Mouse (Mus musculus): Measurements from ENCODE around the gene Xrcc6. TPM values are rescaled to one million over a fixed set of nuclear protein-coding genes. Genes with fewer than 3 reads are reported as not detected.
"Not testable (repeated sequence)": the region's sequence is repeated elsewhere in the genome, so short reads cannot be mapped to it uniquely, and the experiment has no call there.

Gene Xrcc6
- polyA plus RNA-seq, 1 experiment from 2014 or later: 57.7 TPM

- no peaks in the 10 kb centered on the region for H3K4me1 ChIP-seq (ENCODE audit: control insufficient read depth in 2 of 2, insufficient read depth in 2 of 2, low read length in 2 of 2)
- H3K9ac ChIP-seq (ENCODE audit: low read length): no peak overlapping the region
- no peak overlapping the region for H3K27ac ChIP-seq (replicated peaks in 1 of 2; ENCODE audit: control insufficient read depth in 1 of 2, insufficient read depth in 1 of 2, low read depth in 2 of 2, low read length in 2 of 2)
- no peaks in the 10 kb centered on the region for H3K27me3 ChIP-seq (ENCODE audit: control insufficient read depth, insufficient read depth, low read length)
- H3K36me3 ChIP-seq (ENCODE audit: control insufficient read depth, insufficient read depth, low read length): no peaks in the 10 kb centered on the region
- H3K4me3 ChIP-seq (ENCODE audit: control insufficient read depth in 1 of 2, insufficient read depth in 1 of 2, low read depth in 1 of 2, low read length in 2 of 2): no peak overlapping the region
- WGBS: 80% methylated on average over 12 of the region's 14 CpGs
- H3K9me3 ChIP-seq (ENCODE audit: control insufficient read depth, low read length): no peaks in the 10 kb centered on the region
- no peak overlapping the region for H3K4me2 ChIP-seq (ENCODE audit: low read length)
- ATAC-seq (ENCODE audit: insufficient number of reproducible peaks, insufficient read depth, low FRiP score, low read depth): no peak
Observed at GRCm38 (mm10) chr15:81966062-81966829, 21.4 kb upstream of the Xrcc6 start.

- H3K4me3 ChIP-seq (ENCODE audit: control insufficient read depth in 1 of 2, insufficient read depth in 1 of 2, low read depth in 1 of 2, low read length in 2 of 2): no peak overlapping the region
- H3K9ac ChIP-seq (ENCODE audit: low read length): no peak overlapping the region
- no peaks in the 10 kb centered on the region for H3K27me3 ChIP-seq (ENCODE audit: control insufficient read depth, insufficient read depth, low read length)
- no peak overlapping the region for H3K4me2 ChIP-seq (ENCODE audit: low read length)
- ATAC-seq (ENCODE audit: insufficient number of reproducible peaks, insufficient read depth, low FRiP score, low read depth): no peak
- WGBS: 92% methylated on average over 5 of the region's 5 CpGs
- no peaks in the 10 kb centered on the region for H3K4me1 ChIP-seq (ENCODE audit: control insufficient read depth in 2 of 2, insufficient read depth in 2 of 2, low read length in 2 of 2)
- no peak overlapping the region for H3K27ac ChIP-seq (replicated peaks in 1 of 2; ENCODE audit: control insufficient read depth in 1 of 2, insufficient read depth in 1 of 2, low read depth in 2 of 2, low read length in 2 of 2)
- no peaks in the 10 kb centered on the region for H3K36me3 ChIP-seq (ENCODE audit: control insufficient read depth, insufficient read depth, low read length)
- peaks cover 5% of the 10 kb centered on the region for H3K9me3 ChIP-seq (ENCODE audit: control insufficient read depth, low read length)
Observed at GRCm38 (mm10) chr15:81967821-81968220, 19.8 kb upstream of the Xrcc6 start.

GRCm38 (mm10) chr15:81968447-81968846 lies 19.2 kb upstream of the Xrcc6 start:
- Histone ChIP-seq H3K27me3 (ENCODE audit: control insufficient read depth, insufficient read depth, low read length) (no peaks in the 10 kb centered on the region), H3K9ac (ENCODE audit: low read length) (no peak overlapping the region), H3K4me1 (ENCODE audit: control insufficient read depth in 2 of 2, insufficient read depth in 2 of 2, low read length in 2 of 2) (no peaks in the 10 kb centered on the region), H3K27ac (replicated peaks in 1 of 2; ENCODE audit: control insufficient read depth in 1 of 2, insufficient read depth in 1 of 2, low read depth in 2 of 2, low read length in 2 of 2) (no peak overlapping the region), H3K9me3 (ENCODE audit: control insufficient read depth, low read length) (peaks cover 5% of the 10 kb centered on the region), H3K4me3 (ENCODE audit: control insufficient read depth in 1 of 2, insufficient read depth in 1 of 2, low read depth in 1 of 2, low read length in 2 of 2) (no peak overlapping the region), H3K36me3 (ENCODE audit: control insufficient read depth, insufficient read depth, low read length) (no peaks in the 10 kb centered on the region), H3K4me2 (ENCODE audit: low read length) (no peak overlapping the region)
- ATAC-seq (ENCODE audit: insufficient number of reproducible peaks, insufficient read depth, low FRiP score, low read depth): no peak
- 60% methylated on average over 2 of the region's 2 CpGs for WGBS

GRCm38 (mm10) chr15:81969173-81969572 lies 18.5 kb upstream of the Xrcc6 start:
- no peak for ATAC-seq (ENCODE audit: insufficient number of reproducible peaks, insufficient read depth, low FRiP score, low read depth)
- H3K4me3 ChIP-seq (ENCODE audit: control insufficient read depth in 1 of 2, insufficient read depth in 1 of 2, low read depth in 1 of 2, low read length in 2 of 2): no peak overlapping the region
- H3K9me3 ChIP-seq (ENCODE audit: control insufficient read depth, low read length): peaks cover 5% of the 10 kb centered on the region
- no peaks in the 10 kb centered on the region for H3K4me1 ChIP-seq (ENCODE audit: control insufficient read depth in 2 of 2, insufficient read depth in 2 of 2, low read length in 2 of 2)
- no peak overlapping the region for H3K4me2 ChIP-seq (ENCODE audit: low read length)
- no peak overlapping the region for H3K9ac ChIP-seq (ENCODE audit: low read length)
- no peaks in the 10 kb centered on the region for H3K27me3 ChIP-seq (ENCODE audit: control insufficient read depth, insufficient read depth, low read length)
- H3K36me3 ChIP-seq (ENCODE audit: control insufficient read depth, insufficient read depth, low read length): no peaks in the 10 kb centered on the region
- 61% methylated on average over 7 of the region's 7 CpGs for WGBS
- no peak overlapping the region for H3K27ac ChIP-seq (replicated peaks in 1 of 2; ENCODE audit: control insufficient read depth in 1 of 2, insufficient read depth in 1 of 2, low read depth in 2 of 2, low read length in 2 of 2)

- H3K9me3 ChIP-seq (ENCODE audit: control insufficient read depth, low read length); H3K4me3 ChIP-seq (ENCODE audit: control insufficient read depth in 1 of 2, insufficient read depth in 1 of 2, low read depth in 1 of 2, low read length in 2 of 2); H3K4me2 ChIP-seq (ENCODE audit: low read length); ATAC-seq (ENCODE audit: insufficient number of reproducible peaks, insufficient read depth, low FRiP score, low read depth); H3K27ac ChIP-seq (replicated peaks in 1 of 2; ENCODE audit: control insufficient read depth in 1 of 2, insufficient read depth in 1 of 2, low read depth in 2 of 2, low read length in 2 of 2); H3K27me3 ChIP-seq (ENCODE audit: control insufficient read depth, insufficient read depth, low read length); H3K36me3 ChIP-seq (ENCODE audit: control insufficient read depth, insufficient read depth, low read length); H3K4me1 ChIP-seq (ENCODE audit: control insufficient read depth in 2 of 2, insufficient read depth in 2 of 2, low read length in 2 of 2); H3K9ac ChIP-seq (ENCODE audit: low read length): not testable (repeated sequence)
- 62% methylated on average over 6 of the region's 6 CpGs for WGBS
Observed at GRCm38 (mm10) chr15:81969635-81970034, 18.0 kb upstream of the Xrcc6 start.

- not testable (repeated sequence) for H3K4me1 ChIP-seq (ENCODE audit: control insufficient read depth in 2 of 2, insufficient read depth in 2 of 2, low read length in 2 of 2); ATAC-seq (ENCODE audit: insufficient number of reproducible peaks, insufficient read depth, low FRiP score, low read depth); H3K27me3 ChIP-seq (ENCODE audit: control insufficient read depth, insufficient read depth, low read length); H3K9me3 ChIP-seq (ENCODE audit: control insufficient read depth, low read length); H3K27ac ChIP-seq (replicated peaks in 1 of 2; ENCODE audit: control insufficient read depth in 1 of 2, insufficient read depth in 1 of 2, low read depth in 2 of 2, low read length in 2 of 2); H3K4me2 ChIP-seq (ENCODE audit: low read length); H3K36me3 ChIP-seq (ENCODE audit: control insufficient read depth, insufficient read depth, low read length); H3K9ac ChIP-seq (ENCODE audit: low read length); H3K4me3 ChIP-seq (ENCODE audit: control insufficient read depth in 1 of 2, insufficient read depth in 1 of 2, low read depth in 1 of 2, low read length in 2 of 2)
- 86% methylated on average over 4 of the region's 4 CpGs for WGBS
Observed at GRCm38 (mm10) chr15:81970498-81970897, 17.1 kb upstream of the Xrcc6 start.

- ATAC-seq (ENCODE audit: insufficient number of reproducible peaks, insufficient read depth, low FRiP score, low read depth); H3K9ac ChIP-seq (ENCODE audit: low read length); H3K4me2 ChIP-seq (ENCODE audit: low read length); H3K27me3 ChIP-seq (ENCODE audit: control insufficient read depth, insufficient read depth, low read length); H3K4me3 ChIP-seq (ENCODE audit: control insufficient read depth in 1 of 2, insufficient read depth in 1 of 2, low read depth in 1 of 2, low read length in 2 of 2); H3K4me1 ChIP-seq (ENCODE audit: control insufficient read depth in 2 of 2, insufficient read depth in 2 of 2, low read length in 2 of 2); H3K9me3 ChIP-seq (ENCODE audit: control insufficient read depth, low read length); H3K36me3 ChIP-seq (ENCODE audit: control insufficient read depth, insufficient read depth, low read length); H3K27ac ChIP-seq (replicated peaks in 1 of 2; ENCODE audit: control insufficient read depth in 1 of 2, insufficient read depth in 1 of 2, low read depth in 2 of 2, low read length in 2 of 2): not testable (repeated sequence)
- WGBS: 88% methylated on average over 8 of the region's 8 CpGs
Observed at GRCm38 (mm10) chr15:81975156-81975555, 12.5 kb upstream of the Xrcc6 start.

- H3K27ac ChIP-seq (replicated peaks in 1 of 2; ENCODE audit: control insufficient read depth in 1 of 2, insufficient read depth in 1 of 2, low read depth in 2 of 2, low read length in 2 of 2): no peak within 1 kb of the TSS
- H3K4me2 ChIP-seq (ENCODE audit: low read length): no peak within 1 kb of the TSS
- ATAC-seq (ENCODE audit: insufficient number of reproducible peaks, insufficient read depth, low FRiP score, low read depth): no peak
- no peak within 1 kb of the TSS for H3K4me3 ChIP-seq (ENCODE audit: control insufficient read depth in 1 of 2, insufficient read depth in 1 of 2, low read depth in 1 of 2, low read length in 2 of 2)
- 93% methylated on average over 23 of the region's 23 CpGs for WGBS
- H3K4me1 ChIP-seq (ENCODE audit: control insufficient read depth in 2 of 2, insufficient read depth in 2 of 2, low read length in 2 of 2): no peaks in the 10 kb centered on the region
- H3K9ac ChIP-seq (ENCODE audit: low read length): no peak within 1 kb of the TSS
- H3K9me3 ChIP-seq (ENCODE audit: control insufficient read depth, low read length): no peaks in the 10 kb centered on the region
- H3K27me3 ChIP-seq (ENCODE audit: control insufficient read depth, insufficient read depth, low read length): no peaks in the 10 kb centered on the region
- H3K36me3 ChIP-seq (ENCODE audit: control insufficient read depth, insufficient read depth, low read length): no peaks in the 10 kb centered on the region
Observed at GRCm38 (mm10) chr15:81980321-81980720, 7.3 kb upstream of the Xrcc6 start, which contains the start of gene 1700029P11Rik. TSS of gene 1700029P11Rik (plus strand) at chr15:81980540.
